Mouse (Mus musculus) hindbrain, embryonic 12.5 days (tissue): Measurements from ENCODE around the gene Vmn2r13. TPM values are rescaled to one million over a fixed set of nuclear protein-coding genes. Genes with fewer than 3 reads are reported as not detected.
"Not testable (repeated sequence)": the region's sequence is repeated elsewhere in the genome, so short reads cannot be mapped to it uniquely, and the experiment has no call there.

ENCODE experiments used
- ATAC-seq: fragments of 200-750 bp; cut with Nextera tagmentation; 2 replicates; pipeline ENCODE4 v1.8.0; 2017; ENCODE audit warnings: moderate TSS enrichment; ENCODE audit not compliant: low FRiP score
- H3K27ac ChIP-seq: fragments of 300-500 bp; sonication (generic); 2 replicates; pipeline ENCODE4 v1.5.1; 2016; ENCODE audit warnings: mild to moderate bottlenecking
- H3K27me3 ChIP-seq: fragments of 300-500 bp; sonication (generic); 2 replicates; pipeline ENCODE4 v1.6.1; 2016; ENCODE audit warnings: mild to moderate bottlenecking
- H3K36me3 ChIP-seq: fragments of 300-500 bp; sonication (generic); 2 replicates; pipeline ENCODE4 v1.6.1; 2016; ENCODE audit warnings: mild to moderate bottlenecking
- H3K4me1 ChIP-seq: fragments of 300-500 bp; sonication (generic); 2 replicates; pipeline ENCODE4 v1.6.1; 2016
- H3K4me2 ChIP-seq: fragments of 300-500 bp; sonication (generic); replicated peaks from 2 replicates; pipeline ENCODE4 v1.6.1; 2016; ENCODE audit warnings: mild to moderate bottlenecking
- H3K4me3 ChIP-seq: fragments of 300-500 bp; sonication (generic); 2 replicates; pipeline ENCODE4 v1.5.1; 2016; ENCODE audit warnings: mild to moderate bottlenecking
- H3K9ac ChIP-seq: fragments of 300-500 bp; sonication (generic); 2 replicates; pipeline ENCODE4 v1.6.1; 2016; ENCODE audit warnings: mild to moderate bottlenecking, moderate library complexity
- H3K9me3 ChIP-seq: fragments of 300-500 bp; sonication (generic); replicated peaks from 2 replicates; pipeline ENCODE4 v1.6.1; 2016; ENCODE audit warnings: mild to moderate bottlenecking
- WGBS: fragments of 180-500 bp; shearing (Covaris S2); methylation state at CpG from one replicate; pipeline ENCODE4 v1.1.7; 2016; 5-methylcytosine and 5-hydroxymethylcytosine counted together
- polyA plus RNA-seq: library from polyadenylated mRNA; unstranded; fragments of >200 nt; fragmentation: Nextera tagmentation; extraction: Ambion mirVana; gene quantifications from 2 replicates; pipeline ENCODE4 v1.2.1, GENCODE M21; 2016

The Vmn2r13 gene
- polyA plus RNA-seq, result not detected in 2 replicates

DNA sequence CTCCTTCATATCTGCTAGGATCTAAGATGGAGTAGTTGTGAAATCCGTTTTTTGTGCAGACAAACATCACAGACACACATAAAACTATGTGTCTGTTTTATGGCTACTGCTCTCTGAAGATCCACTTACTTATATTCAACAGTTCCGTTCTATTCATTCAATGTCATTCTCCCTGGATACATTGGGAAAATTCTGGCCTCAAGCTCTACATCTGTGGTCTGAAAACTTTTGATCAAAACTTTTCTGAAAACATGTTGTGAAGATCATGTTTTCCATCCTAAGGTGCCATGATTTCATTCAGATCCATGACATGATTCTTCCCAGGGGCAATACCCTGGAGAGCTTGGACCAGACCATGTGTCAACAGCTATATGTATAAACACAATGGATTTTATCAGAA lies at the start of gene Vmn2r13:
TSS of gene Vmn2r13 (minus strand) at position 101 of the 400 bp plus-strand sequence.
- peaks cover 23% of the 10 kb centered on the region for H3K9me3 ChIP-seq
- not testable (repeated sequence) for H3K4me3 ChIP-seq, H3K27me3 ChIP-seq, H3K27ac ChIP-seq, H3K36me3 ChIP-seq, H3K9ac ChIP-seq, H3K4me1 ChIP-seq, H3K4me2 ChIP-seq, ATAC-seq
- 57% methylated on average over 2 of the region's 2 CpGs for WGBS

DNA sequence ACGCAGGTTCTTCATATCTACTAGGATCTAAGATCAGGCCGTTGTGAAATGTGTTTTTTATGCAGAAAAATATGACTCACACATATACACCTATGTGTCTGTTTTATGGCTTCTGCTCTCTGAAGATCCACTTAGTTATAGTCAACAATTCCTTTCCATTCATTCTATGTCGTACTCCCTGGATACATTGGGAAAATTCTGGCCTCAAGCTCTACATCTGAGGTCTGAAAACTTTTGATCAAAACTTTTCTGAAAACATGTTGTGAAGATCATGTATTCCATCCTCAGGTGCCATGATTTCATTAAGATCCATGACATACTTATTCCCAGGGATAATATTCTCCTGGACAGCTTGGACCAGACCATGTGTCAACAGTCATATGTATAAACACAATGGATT lies 32.6 kb upstream of the Vmn2r13 start, which contains the start of gene Vmn2r14:
TSS of gene Vmn2r14 (minus strand) at position 101 of the 400 bp plus-strand sequence.
- Histone ChIP-seq H3K4me2 (no peak within 1 kb of the TSS), H3K4me1 (no peaks in the 10 kb centered on the region), H3K9me3 (0 out of 2 replicates have a peak, but pooled peaks cover 5% of the 10 kb centered on the region), H3K36me3 (no peaks in the 10 kb centered on the region), H3K4me3 (no peak within 1 kb of the TSS), H3K27me3 (no peaks in the 10 kb centered on the region), H3K27ac (no peak within 1 kb of the TSS), H3K9ac (no peak within 1 kb of the TSS)
- no peak for ATAC-seq
- WGBS, result 75% methylated on average over 3 of the region's 3 CpGs

DNA sequence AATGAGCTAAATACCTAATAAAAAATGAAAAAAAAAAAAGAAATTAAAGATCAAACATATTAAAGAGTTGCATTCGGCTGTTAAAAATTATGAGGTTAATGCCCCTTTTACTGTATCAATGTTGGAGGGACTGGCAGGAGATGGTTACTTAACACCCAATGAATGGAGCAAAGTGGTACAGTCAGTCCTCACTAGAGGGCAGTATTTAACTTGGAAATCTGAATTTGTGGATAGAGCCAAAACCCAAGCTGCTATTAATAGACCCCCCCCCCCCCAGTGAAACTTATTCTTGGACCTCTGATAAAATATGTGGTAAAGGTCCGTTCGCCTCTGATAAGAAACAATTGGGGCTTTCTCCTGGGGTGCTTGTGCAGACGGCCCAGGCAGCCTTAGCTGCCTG lies 25.1 kb downstream of the Vmn2r13 start:
- H3K9ac ChIP-seq, H3K4me1 ChIP-seq, H3K27ac ChIP-seq, H3K36me3 ChIP-seq, ATAC-seq, H3K4me2 ChIP-seq, H3K4me3 ChIP-seq, H3K27me3 ChIP-seq: not testable (repeated sequence)
- peaks cover 10% of the 10 kb centered on the region for H3K9me3 ChIP-seq
- WGBS, result 80% methylated on average over 4 of the region's 4 CpGs

DNA sequence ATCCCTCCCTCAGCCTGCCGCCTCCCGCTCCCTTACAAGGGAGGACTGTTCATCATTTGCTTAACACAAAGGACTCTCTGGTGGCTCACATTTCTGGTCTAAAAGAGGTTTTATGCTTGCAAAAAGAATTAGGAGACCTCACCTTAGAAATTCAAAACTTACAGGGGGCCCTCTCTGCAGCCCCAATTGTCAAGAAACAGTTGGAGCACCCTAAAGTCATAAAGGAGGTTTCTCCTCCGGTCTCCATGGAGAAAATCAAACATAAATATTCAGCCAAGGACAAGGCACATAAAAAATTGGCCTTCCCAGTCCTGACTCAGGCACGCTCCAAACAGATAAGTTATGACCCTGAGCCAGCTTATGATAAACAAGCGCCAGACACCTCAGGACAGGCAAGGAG lies 31.9 kb downstream of the Vmn2r13 start:
- H3K9ac ChIP-seq, result no peak overlapping the region
- ATAC-seq, result no peak
- 92% methylated on average over 5 of the region's 5 CpGs for WGBS
- peaks cover 11% of the 10 kb centered on the region for H3K9me3 ChIP-seq
- no peak overlapping the region for H3K4me3 ChIP-seq
- no peaks in the 10 kb centered on the region for H3K4me1 ChIP-seq
- H3K36me3 ChIP-seq, result no peaks in the 10 kb centered on the region
- H3K4me2 ChIP-seq, result no peak overlapping the region
- H3K27ac ChIP-seq, result no peak overlapping the region
- H3K27me3 ChIP-seq, result no peaks in the 10 kb centered on the region

DNA sequence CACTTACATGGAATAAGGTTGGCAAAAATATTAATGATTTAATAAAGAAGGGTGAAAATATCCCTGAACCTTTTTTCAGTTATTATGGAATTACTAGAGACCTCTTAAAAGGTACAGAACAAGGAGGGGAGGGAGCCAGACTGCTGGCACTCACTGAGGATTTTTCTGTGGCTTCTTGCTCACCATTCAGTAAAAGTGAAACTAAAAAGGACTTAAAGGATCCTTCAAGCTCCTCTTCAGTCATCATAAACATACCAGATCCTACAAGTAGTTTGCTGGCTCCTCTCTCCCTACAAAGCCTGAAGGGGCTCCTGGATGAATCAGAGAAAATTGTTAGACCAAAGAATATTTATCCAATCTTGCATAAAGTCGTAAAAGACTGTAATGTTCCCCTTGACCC lies 32.4 kb downstream of the Vmn2r13 start:
- WGBS, result 47% methylated on average over 1 of the region's 1 CpGs
- not testable (repeated sequence) for ATAC-seq, H3K36me3 ChIP-seq, H3K4me1 ChIP-seq, H3K27ac ChIP-seq, H3K9ac ChIP-seq, H3K4me2 ChIP-seq, H3K4me3 ChIP-seq, H3K27me3 ChIP-seq
- peaks cover 11% of the 10 kb centered on the region for H3K9me3 ChIP-seq

DNA sequence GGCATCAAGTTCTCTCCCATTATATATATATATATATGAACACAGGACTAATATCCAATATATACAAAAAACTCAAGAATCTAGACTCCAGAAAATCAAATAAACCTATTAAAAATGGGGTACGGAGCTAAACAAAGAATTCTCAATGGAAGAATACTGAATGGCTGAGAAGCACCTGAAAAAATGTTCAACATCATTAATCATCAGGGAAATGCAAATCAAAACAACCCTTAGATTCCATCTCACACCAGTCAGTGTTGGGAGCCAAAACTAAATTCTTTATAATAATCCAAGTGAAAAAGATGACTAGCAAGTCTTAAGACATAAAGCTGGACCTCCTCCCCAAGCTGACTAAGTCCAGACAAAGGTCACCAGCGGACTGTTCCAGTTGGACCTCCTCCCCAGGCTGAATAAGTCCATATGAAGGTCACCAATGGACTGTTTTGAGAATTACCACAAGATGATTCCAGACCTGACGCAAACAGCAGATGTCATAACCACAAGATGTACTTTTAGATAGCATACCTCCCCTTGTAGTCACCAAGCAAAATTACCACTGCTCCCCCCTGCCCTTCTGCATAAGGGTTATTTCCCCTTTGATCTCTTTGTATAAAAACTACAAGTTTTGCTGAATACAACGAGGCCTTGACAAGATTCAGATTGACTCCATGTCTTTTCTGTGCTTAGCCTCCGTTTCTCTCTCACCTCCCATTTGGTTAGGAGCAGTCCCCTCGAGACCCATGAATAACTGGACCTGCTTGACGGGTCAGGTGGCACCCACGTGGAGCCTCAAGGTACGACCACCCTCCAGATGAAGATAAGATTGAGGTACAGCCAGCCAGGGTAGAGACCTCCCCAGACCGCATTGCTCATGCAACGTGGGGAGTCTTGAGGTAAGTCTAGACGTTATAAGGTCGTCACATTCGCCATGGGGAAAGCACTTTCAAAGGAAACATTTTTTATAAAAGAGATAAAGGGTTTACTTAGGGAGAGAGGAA lies 33.2 kb downstream of the Vmn2r13 start:
- not testable (repeated sequence) for H3K9ac ChIP-seq, H3K4me3 ChIP-seq, H3K4me2 ChIP-seq, H3K27me3 ChIP-seq, H3K4me1 ChIP-seq, ATAC-seq, H3K27ac ChIP-seq, H3K36me3 ChIP-seq
- peaks cover 11% of the 10 kb centered on the region for H3K9me3 ChIP-seq
- whole genome bisulfite sequencing, result 77% methylated on average over 14 of the region's 14 CpGs

DNA sequence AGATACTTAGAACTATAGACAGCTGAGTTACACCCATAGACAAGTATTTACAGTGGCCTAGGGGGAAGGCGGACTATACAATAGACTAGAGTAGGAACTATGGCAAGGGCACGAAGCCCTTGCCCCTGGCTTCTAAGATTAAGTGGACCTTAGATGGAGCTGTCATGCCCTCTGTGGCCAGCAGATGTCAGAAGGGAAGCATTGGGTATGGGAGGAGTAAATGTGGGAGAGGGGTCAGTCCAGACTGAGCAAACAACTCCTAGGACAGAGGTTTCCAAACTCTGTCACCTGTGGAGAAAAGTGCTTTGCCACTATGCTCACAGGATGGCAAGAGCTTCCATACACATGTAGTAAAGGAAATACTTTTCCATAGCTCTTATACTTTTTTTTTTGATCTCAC lies 52.5 kb downstream of the Vmn2r13 start:
- no peak for ATAC-seq
- Histone ChIP-seq H3K36me3 (no peaks in the 10 kb centered on the region), H3K4me3 (no peak overlapping the region), H3K27me3 (no peaks in the 10 kb centered on the region), H3K4me1 (no peaks in the 10 kb centered on the region), H3K4me2 (no peak overlapping the region), H3K27ac (no peak overlapping the region), H3K9me3 (peaks cover 18% of the 10 kb centered on the region), H3K9ac (no peak overlapping the region)
- 76% methylated on average over 2 of the region's 2 CpGs for WGBS

DNA sequence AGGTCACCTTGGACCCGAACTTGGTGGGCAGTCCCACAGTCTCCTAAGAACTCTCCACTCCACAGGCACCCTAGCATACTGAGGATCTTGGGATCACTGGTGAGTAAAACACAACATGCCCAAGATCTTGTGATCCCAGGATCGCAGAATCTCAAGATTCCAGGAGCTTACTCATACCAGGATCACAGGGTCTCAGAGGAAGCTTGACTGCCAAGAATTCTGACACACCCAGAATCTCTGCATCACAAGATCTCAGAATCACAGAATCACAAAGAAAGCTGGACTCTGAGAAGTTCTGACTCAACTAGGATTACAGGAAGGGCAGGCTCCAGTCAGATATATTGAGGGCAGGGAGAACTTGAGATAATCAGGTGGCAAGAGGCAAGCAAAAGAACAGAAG lies 55.3 kb downstream of the Vmn2r13 start:
- ATAC-seq, result no peak
- Histone ChIP-seq H3K27me3 (no peaks in the 10 kb centered on the region), H3K36me3 (no peaks in the 10 kb centered on the region), H3K9ac (no peak overlapping the region), H3K4me1 (no peaks in the 10 kb centered on the region), H3K9me3 (peaks cover 18% of the 10 kb centered on the region), H3K4me3 (no peak overlapping the region), H3K4me2 (no peak overlapping the region), H3K27ac (no peak overlapping the region)
- WGBS, result 81% methylated on average over 2 of the region's 2 CpGs

Other genes with a start within 250 kb of the Vmn2r13 start
- not detected in 2 replicates for gene Vmn2r10, start 185.7 kb downstream of the Vmn2r13 start, polyA plus RNA-seq
- gene Vmn2r11, start 132.6 kb downstream of the Vmn2r13 start, polyA plus RNA-seq, result not detected in 2 replicates
- gene Vmn2r12, start 94.2 kb downstream of the Vmn2r13 start, polyA plus RNA-seq, result not detected in 2 replicates
- not detected in 2 replicates for gene Vmn2r14, start 32.5 kb upstream of the Vmn2r13 start, polyA plus RNA-seq
- gene Vmn2r15, start 105.4 kb upstream of the Vmn2r13 start, polyA plus RNA-seq, result not detected in 2 replicates
- not detected in 2 replicates for gene Vmn2r16, start 138.0 kb upstream of the Vmn2r13 start, polyA plus RNA-seq
- gene Vmn2r17, start 227.5 kb upstream of the Vmn2r13 start, polyA plus RNA-seq, result not detected in 2 replicates